Mouse (Mus musculus) cortical plate, adult 2 months (tissue): Measurements from ENCODE around the gene Tmem176a. TPM values are rescaled to one million over a fixed set of nuclear protein-coding genes. Genes with fewer than 3 reads are reported as not detected.

Source experiments
- H3K27ac ChIP-seq: fragments of 200-500 bp; 2 replicates; pipeline ENCODE4 v1.5.1; 2012; ENCODE audit warnings: low read length, control low read depth, inconsistent platforms; ENCODE audit not compliant: insufficient read depth
- H3K4me1 ChIP-seq: fragments of 200-500 bp; 2 replicates; pipeline ENCODE4 v1.6.1; 2011; ENCODE audit warnings: low read length; ENCODE audit not compliant: control insufficient read depth, insufficient read depth
- H3K4me3 ChIP-seq: fragments of 200-500 bp; 2 replicates; pipeline ENCODE4 v1.5.1; 2011; ENCODE audit warnings: mild to moderate bottlenecking, low read length, control low read depth; ENCODE audit not compliant: insufficient read depth
- CTCF ChIP-seq: fragments of 200-500 bp; IDR thresholded peaks from 2 replicates; pipeline ENCODE4 v1.5.1; 2011; ENCODE audit warnings: mild to moderate bottlenecking, control low read depth, low read length; ENCODE audit not compliant: insufficient read depth; ENCODE audit errors: extremely low read depth
- POLR2A ChIP-seq: fragments of 200-500 bp; IDR thresholded peaks from 2 replicates; pipeline ENCODE4 v1.6.1; 2011; ENCODE audit warnings: mild to moderate bottlenecking, low read length, control low read depth; ENCODE audit not compliant: insufficient read depth; ENCODE audit errors: extremely low read depth
- polyA plus RNA-seq: library from polyadenylated mRNA; depleted of rRNA; stranded (reverse); fragments of >200 nt; gene quantifications from 2 replicates; pipeline ENCODE4 v1.2.3, GENCODE M21; 2012

The Tmem176a gene
- polyA plus RNA-seq, 1 experiment = 25.8 TPM

GRCm38 (mm10) chr6:48825016-48825415 is 15.7 kb upstream of the Tmem176a start:
- no peaks in the 10 kb centered on the region for H3K4me1 ChIP-seq
- H3K27ac ChIP-seq = no peak overlapping the region
- H3K4me3 ChIP-seq = no peak overlapping the region
- TF ChIP-seq CTCF = no peak
- TF ChIP-seq POLR2A = no peak

- no peak for TF ChIP-seq CTCF
- no peaks in the 10 kb centered on the region for H3K4me1 ChIP-seq
- H3K4me3 ChIP-seq = no peak overlapping the region
Measured at GRCm38 (mm10) chr6:48828976-48829375, 11.7 kb upstream of the Tmem176a start.

GRCm38 (mm10) chr6:48829651-48830050 is 11.1 kb upstream of the Tmem176a start:
- TF ChIP-seq CTCF (no peak), POLR2A (no peak)
- Histone ChIP-seq H3K27ac (no peak overlapping the region), H3K4me3 (no peak overlapping the region), H3K4me1 (no peaks in the 10 kb centered on the region)

More at GRCm38 (mm10) chr6:48828976-48829375, 11.7 kb upstream of the Tmem176a start:
- no peak overlapping the region for H3K27ac ChIP-seq

- Histone ChIP-seq H3K27ac (no peak overlapping the region), H3K4me1 (no peaks in the 10 kb centered on the region), H3K4me3 (no peak overlapping the region)
- no peak for TF ChIP-seq CTCF
- no peak for TF ChIP-seq POLR2A
Measured at GRCm38 (mm10) chr6:48830241-48830640, 10.5 kb upstream of the Tmem176a start.

GRCm38 (mm10) chr6:48831141-48831540 is 9.6 kb upstream of the Tmem176a start:
- no peak overlapping the region for H3K4me3 ChIP-seq
- TF ChIP-seq POLR2A = no peak
- no peak for TF ChIP-seq CTCF
- no peak overlapping the region for H3K27ac ChIP-seq
- no peaks in the 10 kb centered on the region for H3K4me1 ChIP-seq

- TF ChIP-seq CTCF (no peak), POLR2A (no peak)
- no peak overlapping the region for H3K4me3 ChIP-seq
- H3K4me1 ChIP-seq = no peaks in the 10 kb centered on the region
- no peak overlapping the region for H3K27ac ChIP-seq
Measured at GRCm38 (mm10) chr6:48832426-48832825, 8.3 kb upstream of the Tmem176a start.

GRCm38 (mm10) chr6:48833515-48833914 is 7.2 kb upstream of the Tmem176a start:
- Histone ChIP-seq H3K4me1 (no peaks in the 10 kb centered on the region), H3K27ac (no peak overlapping the region), H3K4me3 (no peak overlapping the region)
- no peak for TF ChIP-seq POLR2A
- TF ChIP-seq CTCF = no peak

GRCm38 (mm10) chr6:48835241-48835640 is 5.5 kb upstream of the Tmem176a start:
- Histone ChIP-seq H3K4me1 (no peaks in the 10 kb centered on the region), H3K27ac (no peak overlapping the region), H3K4me3 (no peak overlapping the region)
- TF ChIP-seq POLR2A = no peak

- Histone ChIP-seq H3K4me3 (no peak overlapping the region), H3K27ac (no peak overlapping the region), H3K4me1 (no peaks in the 10 kb centered on the region)
- TF ChIP-seq CTCF (no peak), POLR2A (no peak)
Measured at GRCm38 (mm10) chr6:48836146-48836545, 4.6 kb upstream of the Tmem176a start.

- Histone ChIP-seq H3K4me3 (no peak overlapping the region), H3K4me1 (peaks cover 2% of the 10 kb centered on the region; the same call in 1 of the 2 replicates), H3K27ac (no peak overlapping the region)
- TF ChIP-seq POLR2A = no peak
- no peak for TF ChIP-seq CTCF
Measured at GRCm38 (mm10) chr6:48837516-48837915, 3.2 kb upstream of the Tmem176a start.
